Mouse (Mus musculus) kidney, embryonic 14.5 days (tissue): ENCODE results near the gene Maml3. TPM values are rescaled to one million over a fixed set of nuclear protein-coding genes. Genes with fewer than 3 reads are reported as not detected.
A peak's percentile ranks its signal among the peaks of the same experiment; 100 is the strongest.

Experiments
- ATAC-seq: fragments of 200-750 bp; cut with Nextera tagmentation; 2 replicates; pipeline ENCODE4 v1.8.0; 2017; ENCODE audit warnings: moderate number of reproducible peaks, mild to moderate bottlenecking, moderate TSS enrichment, moderate library complexity; ENCODE audit not compliant: low FRiP score, low TSS enrichment
- H3K27ac ChIP-seq: fragments of 300-500 bp; sonication (generic); 2 replicates; pipeline ENCODE4 v1.5.1; 2014; ENCODE audit warnings: low read depth, mild to moderate bottlenecking, low read length, moderate library complexity, mixed read lengths
- H3K27me3 ChIP-seq: fragments of 300-500 bp; sonication (generic); 2 replicates; pipeline ENCODE4 v1.6.1; 2014; ENCODE audit warnings: mild to moderate bottlenecking, low read length; ENCODE audit not compliant: control insufficient read depth, insufficient read depth
- H3K36me3 ChIP-seq: fragments of 300-500 bp; sonication (generic); 2 replicates; pipeline ENCODE4 v1.6.1; 2014; ENCODE audit warnings: low read length, mixed read lengths; ENCODE audit not compliant: control insufficient read depth, insufficient read depth
- H3K4me1 ChIP-seq: fragments of 300-500 bp; sonication (generic); 2 replicates; pipeline ENCODE4 v1.6.1; 2014; ENCODE audit warnings: low read length, mixed read lengths; ENCODE audit not compliant: control insufficient read depth, insufficient read depth
- H3K4me2 ChIP-seq: fragments of 300-500 bp; sonication (generic); replicated peaks from 2 replicates; pipeline ENCODE4 v1.6.1; 2014; ENCODE audit warnings: low read depth, mild to moderate bottlenecking, low read length
- H3K4me3 ChIP-seq: fragments of 300-500 bp; sonication (generic); 2 replicates; pipeline ENCODE4 v1.5.1; 2014; ENCODE audit warnings: mild to moderate bottlenecking, low read length
- H3K9ac ChIP-seq: fragments of 300-500 bp; sonication (generic); 2 replicates; pipeline ENCODE4 v1.6.1; 2014; ENCODE audit warnings: low read depth, mild to moderate bottlenecking, low read length, moderate library complexity
- H3K9me3 ChIP-seq: fragments of 300-500 bp; sonication (generic); 2 replicates; pipeline ENCODE4 v1.6.1; 2016; ENCODE audit warnings: low read length; ENCODE audit not compliant: control insufficient read depth
- WGBS: fragments of 180-500 bp; shearing (Covaris S2); extraction: QIAGEN DNeasy Blood & Tissue Kit; methylation state at CpG from one replicate; pipeline ENCODE4 v1.1.7; 2014; 5-methylcytosine and 5-hydroxymethylcytosine counted together
- polyA plus RNA-seq: library from polyadenylated mRNA; unstranded; fragments of >200 nt; fragmentation: Nextera tagmentation; extraction: Ambion mirVana; gene quantifications from 2 replicates; pipeline ENCODE4 v1.2.1, GENCODE M21; 2014

Maml3 gene
- polyA plus RNA-seq, 1 experiment from 2014 or later, result 9.4 TPM

DNA sequence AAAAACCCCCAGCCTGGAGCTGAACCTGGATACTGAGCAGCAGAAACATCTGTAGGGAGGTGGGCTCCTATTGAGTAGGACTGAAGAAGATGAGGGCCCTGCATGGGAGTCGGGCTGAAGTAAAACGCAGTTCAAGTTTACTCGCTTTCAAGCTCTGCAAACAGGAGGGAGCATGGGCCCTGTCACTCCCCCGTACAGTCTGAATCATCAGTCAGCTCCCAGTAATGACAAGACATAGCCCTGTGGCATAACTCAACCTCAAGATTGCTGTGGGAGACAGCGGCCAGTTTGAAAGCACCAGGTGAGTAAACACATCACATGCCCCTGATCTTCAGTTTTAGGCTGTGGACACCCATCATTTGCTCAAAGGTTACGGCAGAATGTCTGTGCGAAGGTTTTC, 139.0 kb downstream of the Maml3 start:
- no peak overlapping the region for H3K4me3 ChIP-seq
- no peak overlapping the region for H3K9ac ChIP-seq
- H3K9me3 ChIP-seq, result no peaks in the 10 kb centered on the region
- no peaks in the 10 kb centered on the region for H3K27me3 ChIP-seq
- 0 out of 2 replicates have a peak, but pooled peaks have one; percentile 39 for ATAC-seq
- WGBS, result 36% methylated on average over 7 of the region's 7 CpGs
- H3K27ac ChIP-seq, result no peak overlapping the region
- H3K36me3 ChIP-seq, result no peaks in the 10 kb centered on the region
- no peak overlapping the region for H3K4me2 ChIP-seq
- peaks cover 16% of the 10 kb centered on the region for H3K4me1 ChIP-seq

DNA sequence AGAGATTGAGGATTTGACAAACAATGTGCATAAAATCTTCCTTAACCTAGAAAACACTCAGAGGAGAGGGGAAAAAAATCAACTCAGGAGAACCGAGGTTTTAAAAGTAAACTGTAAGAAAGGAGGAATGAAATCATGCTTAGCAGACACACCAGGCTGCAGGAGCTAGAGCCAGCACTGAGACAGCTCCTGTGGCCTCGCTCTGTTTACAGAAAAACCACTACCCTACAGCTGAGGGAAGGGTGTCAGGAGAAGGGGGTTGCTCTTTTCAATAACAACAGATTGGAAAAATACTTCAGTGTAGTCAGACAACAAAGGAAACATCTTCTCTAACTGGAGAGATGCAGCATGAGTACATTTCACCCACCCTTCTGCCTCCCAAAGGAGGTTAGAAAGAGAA, 139.4 kb downstream of the Maml3 start:
- WGBS, result 41% methylated on average over 2 of the region's 2 CpGs
- Histone ChIP-seq H3K4me1 (peaks cover 16% of the 10 kb centered on the region), H3K27ac (no peak overlapping the region), H3K27me3 (no peaks in the 10 kb centered on the region), H3K36me3 (no peaks in the 10 kb centered on the region), H3K9me3 (no peaks in the 10 kb centered on the region), H3K4me3 (no peak overlapping the region), H3K9ac (no peak overlapping the region), H3K4me2 (no peak overlapping the region)
- ATAC-seq, result no peak

DNA sequence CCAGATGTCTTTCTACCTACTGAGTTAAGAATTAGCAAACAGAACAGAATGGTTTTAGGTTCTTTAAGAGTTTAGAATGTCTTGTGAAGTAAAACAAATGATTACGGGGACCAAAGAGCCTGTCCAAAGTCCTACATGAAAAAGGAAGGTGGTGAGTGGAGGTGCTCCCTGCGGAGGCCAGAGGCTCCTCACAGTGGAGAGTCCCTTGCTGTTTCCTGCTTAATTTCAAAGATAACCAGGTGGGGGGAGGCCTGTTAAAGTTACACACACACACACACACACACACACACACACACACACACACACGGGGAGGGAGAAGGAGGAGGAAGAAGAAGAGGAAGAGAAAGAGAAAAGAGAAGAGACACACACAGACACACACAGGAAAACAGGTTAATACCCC, 139.9 kb downstream of the Maml3 start:
- Histone ChIP-seq H3K27ac (no peak overlapping the region), H3K9ac (no peak overlapping the region)
- whole genome bisulfite sequencing, result 63% methylated on average over 3 of the region's 3 CpGs

DNA sequence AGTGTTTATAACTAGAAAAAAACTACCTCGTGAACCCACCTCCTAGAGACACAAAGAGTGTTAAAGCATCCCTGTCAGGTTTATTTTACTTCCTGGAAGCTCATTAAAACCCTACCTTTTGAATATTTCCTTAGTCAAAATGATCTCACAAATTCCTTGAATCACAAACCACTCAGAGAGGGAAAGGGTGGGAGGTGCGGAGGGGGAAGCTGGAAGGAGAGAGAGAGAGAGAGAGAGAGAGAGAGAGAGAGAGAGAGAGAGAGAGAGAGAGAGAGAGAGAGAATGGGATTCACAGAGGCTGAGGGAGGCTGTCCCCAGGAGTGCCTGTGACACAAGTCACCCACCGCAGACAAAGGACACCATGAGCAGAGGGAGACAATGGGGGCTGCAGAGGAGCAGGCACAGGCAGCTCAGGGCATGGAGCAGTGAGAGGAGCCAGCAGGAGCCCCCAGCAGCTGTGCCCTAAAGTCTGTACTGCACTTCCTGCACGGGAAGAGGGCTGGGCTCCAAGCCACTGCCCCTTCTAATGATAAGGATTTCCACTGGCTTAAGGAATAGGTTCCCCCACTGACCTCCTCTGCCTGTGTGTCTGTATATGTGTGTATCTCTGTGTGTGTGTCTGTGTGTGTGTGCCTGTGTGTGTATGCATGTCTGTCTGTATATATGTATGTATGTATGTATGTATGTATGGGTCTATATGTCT, 140.8 kb downstream of the Maml3 start:
- ATAC-seq, result no peak
- Histone ChIP-seq H3K27ac (no peak overlapping the region), H3K4me3 (no peak overlapping the region), H3K9ac (no peak overlapping the region), H3K27me3 (no peaks in the 10 kb centered on the region), H3K4me1 (peaks cover 16% of the 10 kb centered on the region), H3K36me3 (no peaks in the 10 kb centered on the region), H3K4me2 (no peak overlapping the region), H3K9me3 (no peaks in the 10 kb centered on the region)
- 32% methylated on average over 4 of the region's 4 CpGs for WGBS

More for the DNA sequence above, 139.9 kb downstream of the Maml3 start:
- no peaks in the 10 kb centered on the region for H3K27me3 ChIP-seq
- no peak overlapping the region for H3K4me2 ChIP-seq
- no peak for ATAC-seq
- peaks cover 16% of the 10 kb centered on the region for H3K4me1 ChIP-seq
- no peaks in the 10 kb centered on the region for H3K9me3 ChIP-seq
- no peaks in the 10 kb centered on the region for H3K36me3 ChIP-seq
- no peak overlapping the region for H3K4me3 ChIP-seq

DNA sequence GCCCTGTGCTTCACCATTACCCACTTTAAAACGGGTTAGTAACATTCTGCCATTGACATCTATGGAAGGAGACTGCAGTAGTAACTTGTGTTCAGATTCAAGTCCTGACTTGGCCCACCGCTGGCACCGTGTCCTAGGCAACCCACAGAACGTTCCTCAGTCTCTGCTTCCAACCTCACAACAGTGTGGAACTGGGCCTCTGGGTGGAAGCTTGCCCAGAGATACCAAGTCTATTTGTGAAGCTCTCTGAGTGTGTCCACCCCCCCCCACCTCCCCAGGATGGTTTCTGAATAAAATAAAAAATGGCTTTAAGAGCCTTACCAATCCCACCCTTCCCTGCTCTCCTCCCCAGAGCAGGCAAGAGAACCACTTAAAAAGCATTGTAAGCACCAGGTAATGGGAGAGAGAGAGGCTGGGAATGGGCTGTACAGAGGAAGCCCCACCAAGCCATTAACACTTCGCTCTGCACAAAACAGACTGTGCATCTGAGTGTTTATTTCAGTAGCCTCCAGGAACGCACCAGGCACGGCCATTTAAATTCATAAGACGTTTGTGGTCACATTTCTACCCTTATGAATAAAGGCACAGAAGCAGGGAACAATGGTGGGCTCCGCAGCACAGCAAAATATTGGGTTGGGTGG, 141.6 kb downstream of the Maml3 start:
- H3K36me3 ChIP-seq, result no peaks in the 10 kb centered on the region
- no peaks in the 10 kb centered on the region for H3K27me3 ChIP-seq
- H3K9ac ChIP-seq, result no peak overlapping the region
- H3K4me3 ChIP-seq, result no peak overlapping the region
- H3K9me3 ChIP-seq, result no peaks in the 10 kb centered on the region
- H3K4me2 ChIP-seq, result no peak overlapping the region
- H3K4me1 ChIP-seq, result peaks cover 16% of the 10 kb centered on the region
- no peak for ATAC-seq
- 88% methylated on average over 9 of the region's 9 CpGs for WGBS
- no peak overlapping the region for H3K27ac ChIP-seq

DNA sequence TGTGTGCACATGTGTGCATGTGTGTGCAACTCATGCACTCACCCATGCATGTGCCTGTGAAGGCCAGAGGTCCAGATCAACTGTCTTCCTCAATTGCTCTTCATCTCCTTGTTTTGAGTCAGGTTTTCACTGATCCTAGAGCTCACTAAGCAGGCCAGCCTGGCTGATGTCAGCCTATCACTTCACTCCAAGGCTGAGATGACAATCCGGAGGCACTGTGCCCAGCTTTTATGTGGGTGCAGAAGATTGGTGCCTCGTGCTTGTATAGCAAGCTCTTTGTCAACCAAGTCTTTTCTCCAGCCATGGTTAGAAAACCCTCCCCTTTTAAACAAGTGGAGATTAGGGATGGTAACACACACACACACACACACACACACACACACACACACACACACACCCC, 146.1 kb downstream of the Maml3 start:
- 83% methylated on average over 2 of the region's 2 CpGs for WGBS
- ATAC-seq, result no peak

DNA sequence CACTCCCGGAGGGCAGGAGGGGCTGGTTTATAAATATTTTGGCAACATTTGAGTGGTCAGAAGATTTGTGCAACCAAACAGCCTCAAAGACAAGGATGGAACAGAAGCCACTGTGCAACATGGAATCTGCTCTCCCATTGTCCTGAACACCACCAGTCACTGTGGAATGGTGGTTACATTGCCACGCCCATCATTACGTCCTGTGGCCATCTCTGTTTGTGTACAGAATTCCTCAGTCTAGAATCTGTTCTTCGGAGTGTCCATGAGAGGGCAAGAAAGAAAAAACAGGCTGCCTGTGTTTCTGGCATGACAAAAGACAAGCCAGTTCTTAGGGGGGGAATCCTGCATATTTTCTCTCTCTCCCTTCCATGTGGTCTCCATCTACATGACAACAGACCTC, 150.4 kb downstream of the Maml3 start:
- Histone ChIP-seq H3K27ac (no peak overlapping the region), H3K9me3 (no peaks in the 10 kb centered on the region), H3K4me2 (no peak overlapping the region), H3K27me3 (no peaks in the 10 kb centered on the region), H3K9ac (no peak overlapping the region), H3K4me3 (no peak overlapping the region), H3K36me3 (no peaks in the 10 kb centered on the region), H3K4me1 (peaks cover 5% of the 10 kb centered on the region; the same call in 1 of the 2 replicates)
- ATAC-seq, result no peak
- WGBS, result 67% methylated on average over 4 of the region's 4 CpGs

More for the DNA sequence above, 146.1 kb downstream of the Maml3 start:
- H3K4me1 ChIP-seq, result no peaks in the 10 kb centered on the region
- H3K9me3 ChIP-seq, result no peaks in the 10 kb centered on the region
- H3K27ac ChIP-seq, result no peak overlapping the region
- H3K4me2 ChIP-seq, result no peak overlapping the region
- H3K4me3 ChIP-seq, result no peak overlapping the region
- no peaks in the 10 kb centered on the region for H3K27me3 ChIP-seq
- no peak overlapping the region for H3K9ac ChIP-seq
- no peaks in the 10 kb centered on the region for H3K36me3 ChIP-seq

DNA sequence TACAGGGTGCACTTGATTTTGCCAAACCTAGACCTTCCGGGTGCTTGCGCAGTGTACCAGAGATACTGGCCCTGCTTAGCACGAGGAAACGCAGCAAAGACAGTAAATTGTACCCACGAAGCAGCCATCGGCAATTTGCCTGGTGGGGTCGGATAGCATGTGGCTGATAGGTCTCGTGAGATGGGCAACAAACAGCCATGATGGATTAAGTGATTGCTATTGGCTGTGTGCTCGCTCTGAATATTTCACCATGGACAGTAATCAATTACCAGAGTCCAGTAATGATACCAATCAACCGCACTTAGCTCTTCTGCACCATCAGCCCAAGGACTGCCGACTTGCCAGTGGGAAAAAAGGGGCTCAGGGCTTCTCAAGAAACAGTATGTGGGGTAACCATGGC, 150.9 kb downstream of the Maml3 start:
- Histone ChIP-seq H3K27ac (no peak overlapping the region), H3K4me2 (no peak overlapping the region), H3K27me3 (no peaks in the 10 kb centered on the region), H3K9ac (no peak overlapping the region), H3K9me3 (no peaks in the 10 kb centered on the region), H3K36me3 (no peaks in the 10 kb centered on the region), H3K4me3 (no peak overlapping the region), H3K4me1 (peaks cover 5% of the 10 kb centered on the region; the same call in 1 of the 2 replicates)
- ATAC-seq, result no peak
- WGBS, result 84% methylated on average over 11 of the region's 11 CpGs
